Mouse (Mus musculus): Measurements from ENCODE around the gene Mgat4a. TPM values are rescaled to one million over a fixed set of nuclear protein-coding genes. Genes with fewer than 3 reads are reported as not detected.

The Mgat4a gene
- polyA plus RNA-seq, 1 experiment from 2014 or later = 1.2 TPM

GRCm38 (mm10) chr1:37551986-37552385 lies 11.2 kb upstream of the Mgat4a start:
- Histone ChIP-seq H3K27ac (no peak overlapping the region), H3K27me3 (ENCODE audit: insufficient read depth, poor library complexity, severe bottlenecking) (no peaks in the 10 kb centered on the region), H3K9me3 (no peaks in the 10 kb centered on the region), H3K36me3 (no peaks in the 10 kb centered on the region), H3K4me3 (no peak overlapping the region), H3K4me1 (replicated peaks) (no peaks in the 10 kb centered on the region)
- WGBS = 86% methylated on average over 7 of the region's 7 CpGs
- DNase-seq (ENCODE audit: low spot score) = no peak

- H3K36me3 ChIP-seq = no peaks in the 10 kb centered on the region
- WGBS = 87% methylated on average over 8 of the region's 8 CpGs
- no peak for DNase-seq (ENCODE audit: low spot score)
- no peaks in the 10 kb centered on the region for H3K27me3 ChIP-seq (ENCODE audit: insufficient read depth, poor library complexity, severe bottlenecking)
- no peak overlapping the region for H3K27ac ChIP-seq
- H3K4me3 ChIP-seq = no peak overlapping the region
- H3K9me3 ChIP-seq = no peaks in the 10 kb centered on the region
- no peaks in the 10 kb centered on the region for H3K4me1 ChIP-seq (replicated peaks)
These were observed 8.7 kb upstream of the Mgat4a start for GRCm38 (mm10) chr1:37549501-37549900.

- no peak for DNase-seq (ENCODE audit: low spot score)
- whole genome bisulfite sequencing = 74% methylated on average over 11 of the region's 11 CpGs
These were observed 5.7 kb upstream of the Mgat4a start for GRCm38 (mm10) chr1:37546398-37547051.

GRCm38 (mm10) chr1:37544251-37544650 lies 3.4 kb upstream of the Mgat4a start:
- peak; percentile 8 for DNase-seq (ENCODE audit: low spot score)
- Histone ChIP-seq H3K27ac (no peak overlapping the region), H3K4me1 (replicated peaks) (peaks cover 14% of the 10 kb centered on the region; the same call in 1 of the 2 replicates), H3K9me3 (no peaks in the 10 kb centered on the region), H3K36me3 (no peaks in the 10 kb centered on the region), H3K27me3 (ENCODE audit: insufficient read depth, poor library complexity, severe bottlenecking) (peaks cover 40% of the 10 kb centered on the region), H3K4me3 (no peak overlapping the region)
- WGBS = 43% methylated on average over 9 of the region's 9 CpGs

More at GRCm38 (mm10) chr1:37546398-37547051, 5.7 kb upstream of the Mgat4a start:
- Histone ChIP-seq H3K36me3 (no peaks in the 10 kb centered on the region), H3K4me3 (no peak overlapping the region), H3K27me3 (ENCODE audit: insufficient read depth, poor library complexity, severe bottlenecking) (peaks cover 24% of the 10 kb centered on the region), H3K27ac (no peak overlapping the region), H3K9me3 (no peaks in the 10 kb centered on the region), H3K4me1 (replicated peaks) (peaks cover 5% of the 10 kb centered on the region; the same call in 1 of the 2 replicates)

GRCm38 (mm10) chr1:37543057-37543456 lies 2.2 kb upstream of the Mgat4a start:
- Histone ChIP-seq H3K27ac (no peak overlapping the region), H3K4me3 (no peak overlapping the region), H3K36me3 (no peaks in the 10 kb centered on the region), H3K4me1 (replicated peaks) (peaks cover 14% of the 10 kb centered on the region; the same call in 1 of the 2 replicates), H3K9me3 (no peaks in the 10 kb centered on the region), H3K27me3 (ENCODE audit: insufficient read depth, poor library complexity, severe bottlenecking) (peaks cover 44% of the 10 kb centered on the region)
- no peak for DNase-seq (ENCODE audit: low spot score)
- WGBS = 41% methylated on average over 1 of the region's 1 CpGs

- Histone ChIP-seq H3K27ac (peak overlapping the region; percentile 86), H3K36me3 (no peaks in the 10 kb centered on the region), H3K27me3 (ENCODE audit: insufficient read depth, poor library complexity, severe bottlenecking) (peaks cover 44% of the 10 kb centered on the region), H3K4me3 (peak overlapping the region; percentile 81), H3K9me3 (no peaks in the 10 kb centered on the region), H3K4me1 (replicated peaks) (peaks cover 14% of the 10 kb centered on the region; the same call in 1 of the 2 replicates)
- 4% methylated on average over 47 of the region's 47 CpGs for WGBS
- DNase-seq (ENCODE audit: low spot score) = no peak
These were observed 627 bp downstream of the Mgat4a start for GRCm38 (mm10) chr1:37539968-37540809.

GRCm38 (mm10) chr1:37534532-37535108 lies 6.2 kb downstream of the Mgat4a start:
- Histone ChIP-seq H3K27ac (no peak overlapping the region), H3K36me3 (no peaks in the 10 kb centered on the region), H3K4me1 (replicated peaks) (no peaks in the 10 kb centered on the region), H3K9me3 (no peaks in the 10 kb centered on the region), H3K4me3 (no peak overlapping the region), H3K27me3 (ENCODE audit: insufficient read depth, poor library complexity, severe bottlenecking) (peaks cover 8% of the 10 kb centered on the region; the same call in 1 of the 2 replicates)
- DNase-seq (ENCODE audit: low spot score) = no peak
- 72% methylated on average over 5 of the region's 5 CpGs for WGBS

- Histone ChIP-seq H3K36me3 (no peaks in the 10 kb centered on the region), H3K4me1 (replicated peaks) (no peaks in the 10 kb centered on the region), H3K27ac (no peak overlapping the region), H3K9me3 (no peaks in the 10 kb centered on the region), H3K4me3 (no peak overlapping the region), H3K27me3 (ENCODE audit: insufficient read depth, poor library complexity, severe bottlenecking) (no peaks in the 10 kb centered on the region)
- WGBS = 93% methylated on average over 7 of the region's 7 CpGs
- no peak for DNase-seq (ENCODE audit: low spot score)
These were observed 7.6 kb downstream of the Mgat4a start for GRCm38 (mm10) chr1:37533181-37533580.

- DNase-seq (ENCODE audit: low spot score) = no peak
- Histone ChIP-seq H3K4me3 (no peak overlapping the region), H3K27ac (no peak overlapping the region), H3K36me3 (no peaks in the 10 kb centered on the region), H3K4me1 (replicated peaks) (no peaks in the 10 kb centered on the region), H3K9me3 (no peaks in the 10 kb centered on the region), H3K27me3 (ENCODE audit: insufficient read depth, poor library complexity, severe bottlenecking) (no peaks in the 10 kb centered on the region)
- 89% methylated on average over 6 of the region's 6 CpGs for WGBS
These were observed 8.3 kb downstream of the Mgat4a start for GRCm38 (mm10) chr1:37532533-37532840.

- 94% methylated on average over 12 of the region's 12 CpGs for WGBS
- Histone ChIP-seq H3K4me3 (no peak overlapping the region), H3K36me3 (no peaks in the 10 kb centered on the region), H3K9me3 (no peaks in the 10 kb centered on the region), H3K27me3 (ENCODE audit: insufficient read depth, poor library complexity, severe bottlenecking) (no peaks in the 10 kb centered on the region), H3K27ac (no peak overlapping the region), H3K4me1 (replicated peaks) (no peaks in the 10 kb centered on the region)
- no peak for DNase-seq (ENCODE audit: low spot score)
These were observed 8.9 kb downstream of the Mgat4a start for GRCm38 (mm10) chr1:37531654-37532532.

GRCm38 (mm10) chr1:37530061-37530460 lies 10.8 kb downstream of the Mgat4a start:
- no peaks in the 10 kb centered on the region for H3K9me3 ChIP-seq

GRCm38 (mm10) chr1:37526257-37526656 lies 14.6 kb downstream of the Mgat4a start:
- no peaks in the 10 kb centered on the region for H3K4me1 ChIP-seq (replicated peaks)
- no peaks in the 10 kb centered on the region for H3K9me3 ChIP-seq
- H3K4me3 ChIP-seq = no peak overlapping the region
- no peaks in the 10 kb centered on the region for H3K36me3 ChIP-seq
- no peak overlapping the region for H3K27ac ChIP-seq
- DNase-seq (ENCODE audit: low spot score) = no peak
- H3K27me3 ChIP-seq (ENCODE audit: insufficient read depth, poor library complexity, severe bottlenecking) = no peaks in the 10 kb centered on the region

More at GRCm38 (mm10) chr1:37530061-37530460, 10.8 kb downstream of the Mgat4a start:
- no peak for DNase-seq (ENCODE audit: low spot score)
- Histone ChIP-seq H3K4me3 (no peak overlapping the region), H3K4me1 (replicated peaks) (no peaks in the 10 kb centered on the region), H3K27ac (no peak overlapping the region), H3K27me3 (ENCODE audit: insufficient read depth, poor library complexity, severe bottlenecking) (no peaks in the 10 kb centered on the region), H3K36me3 (no peaks in the 10 kb centered on the region)
- WGBS = 79% methylated on average over 8 of the region's 8 CpGs

All from hindbrain, embryonic 10.5 days (tissue).